Comparison of ENCODE assay signal across 18 mouse cellular contexts in genomic region chr2:60705426-60705825, GRCm38 (mm10). TPM values are rescaled to one million over a fixed set of nuclear protein-coding genes. Genes with fewer than 3 reads are reported as not detected.
"Had no signal": no experiment of that assay in that cellular context is flagged by ENCODE, and none has a peak within 500 bp of the region (broad histone marks: within the 10 kb centered on the region; RNA-seq: fewer than 3 reads in every experiment).

No protein-coding gene starts in this region.

- H3K4me3 ChIP-seq: intestine, embryonic 15.5 days; limb, embryonic 12.5 days; liver, embryonic 13.5 days; lung, embryonic 15.5 days; midbrain, embryonic 12.5 days; stomach, embryonic 15.5 days had no signal

- H3K27ac ChIP-seq: intestine, embryonic 15.5 days; limb, embryonic 12.5 days; liver, embryonic 13.5 days; lung, embryonic 15.5 days; macrophage; midbrain, embryonic 12.5 days; stomach, embryonic 15.5 days had no signal

- H3K4me2 ChIP-seq: intestine, embryonic 15.5 days; limb, embryonic 12.5 days; liver, embryonic 13.5 days; lung, embryonic 15.5 days; midbrain, embryonic 12.5 days; stomach, embryonic 15.5 days had no signal

- H3K36me3 ChIP-seq: intestine, embryonic 15.5 days; limb, embryonic 12.5 days; liver, embryonic 13.5 days; lung, embryonic 15.5 days; midbrain, embryonic 12.5 days; stomach, embryonic 15.5 days had no signal

- H3K27me3 ChIP-seq: intestine, embryonic 15.5 days; limb, embryonic 12.5 days; liver, embryonic 13.5 days; lung, embryonic 15.5 days; midbrain, embryonic 12.5 days; stomach, embryonic 15.5 days had no signal

- H3K4me1 ChIP-seq: limb, embryonic 12.5 days; liver, embryonic 13.5 days; midbrain, embryonic 12.5 days had no signal

- H3K9ac ChIP-seq: intestine, embryonic 15.5 days; limb, embryonic 12.5 days; liver, embryonic 13.5 days; liver, postnatal 0 days; lung, embryonic 15.5 days; midbrain, embryonic 12.5 days; stomach, embryonic 15.5 days had no signal

- DNase-seq: layer of hippocampus, postnatal 36 days; liver; liver, embryonic 13.5 days; liver, postnatal 0 days; lung, postnatal 14 days; right cerebral cortex, postnatal 14 days; thymus, adult 2 months; thymus, postnatal 25 days had no signal

- ATAC-seq: intestine, embryonic 15.5 days; liver, postnatal 0 days; midbrain, embryonic 16.5 days had no signal

- H3K9me3 ChIP-seq: intestine, embryonic 15.5 days; limb, embryonic 12.5 days; liver, embryonic 13.5 days; lung, embryonic 15.5 days; midbrain, embryonic 12.5 days; stomach, embryonic 15.5 days had no signal

RNA-seq across cellular contexts. Expression of gene Itgb6, which starts 17.0 kb away (rescaled TPM):
- total RNA-seq: megakaryocyte-erythroid progenitor cell, adult 5-6 weeks had no signal
- polyA plus RNA-seq: macrophage; midbrain, embryonic 16.5 days; spleen, adult 2 months; testis, adult 2 months had no signal
